In genomic region chr9:64609546-64609945, GRCm38 (mm10) we compare ENCODE assay signal across 8 mouse cellular contexts.
DNase-seq lines count a peak whose midpoint lies in the region; ATAC-seq and TF ChIP-seq lines count a peak whose summit lies in the region.
"Had no signal": no experiment of that assay in that cellular context is flagged by ENCODE, and none has a peak within 500 bp of the region (broad histone marks: within the 10 kb centered on the region; RNA-seq: fewer than 3 reads in every experiment).

No protein-coding gene starts in this region.

- H3K4me1 ChIP-seq in cerebellum, adult 2 months (ENCODE audit: control insufficient read depth, insufficient read depth, low read length), result peaks cover 69% of the 10 kb centered on the region
- H3K4me1 ChIP-seq in kidney, embryonic 16.5 days (ENCODE audit: insufficient read depth, low read length), result peaks cover 21% of the 10 kb centered on the region; the same call in 1 of the 2 replicates

- H3K4me2 ChIP-seq in kidney, embryonic 16.5 days (replicated peaks; ENCODE audit: low read depth, low read length), result no peak overlapping the region

- TF ChIP-seq CTCF in left cerebral cortex, adult 2 months (IDR thresholded peaks at IDR 0.05), result no peak
- no peak for TF ChIP-seq CTCF in cerebellum, adult 2 months (IDR thresholded peaks at IDR 0.05; ENCODE audit: borderline replicate concordance, insufficient read depth, low read depth, low read length)

- no peaks in the 10 kb centered on the region for H3K36me3 ChIP-seq in kidney, embryonic 16.5 days (ENCODE audit: insufficient read depth, low read length)

- H3K9me3 ChIP-seq in kidney, embryonic 16.5 days (ENCODE audit: low read length), result no peaks in the 10 kb centered on the region

- WGBS in cerebellum, adult 2 months, result 21% methylated on average over 3 of the region's 3 CpGs
- WGBS in kidney, embryonic 16.5 days, result 49% methylated on average over 3 of the region's 3 CpGs

- DNase-seq in left cerebral cortex, adult 2 months (ENCODE audit: extremely low spot score in 1 of 2, low spot score in 2 of 2), result peak; percentile 21 to 22
- DNase-seq in left cerebral cortex, postnatal 36 days (ENCODE audit: low spot score in 2 of 2), result no peak
- peak; percentile 53 to 63 for DNase-seq in cerebellum, adult 2 months
- DNase-seq in frontal cortex, postnatal 36 days (ENCODE audit: low spot score in 2 of 2), result peak; percentile 13 to 17
- DNase-seq in right cerebral cortex, adult 18-20 months, result peak; percentile 32
- DNase-seq in ovary, postnatal 10 days (ENCODE audit: low spot score), result no peak
- DNase-seq: heart, adult 18-20 months had no signal

- H3K9ac ChIP-seq in kidney, embryonic 16.5 days (replicated peaks; ENCODE audit: low read length), result no peak overlapping the region

- no peaks in the 10 kb centered on the region for H3K27me3 ChIP-seq in cerebellum, adult 2 months (ENCODE audit: control insufficient read depth, insufficient read depth, low read length)
- no peaks in the 10 kb centered on the region for H3K27me3 ChIP-seq in kidney, embryonic 16.5 days (ENCODE audit: insufficient read depth, low read length)

- intact Hi-C loops in left cerebral cortex, adult 2 months (cut with DNase I), result no loop called here
- intact Hi-C loops in left cerebral cortex, postnatal 36 days (cut with DNase I), result no loop called here

- H3K4me3 ChIP-seq in left cerebral cortex, adult 2 months, result no peak overlapping the region
- no peak overlapping the region for H3K4me3 ChIP-seq in cerebellum, adult 2 months (replicated peaks; ENCODE audit: insufficient read depth, low read depth, low read length)
- H3K4me3 ChIP-seq in kidney, embryonic 16.5 days (ENCODE audit: low read length), result no peak overlapping the region

- no peak overlapping the region for H3K27ac ChIP-seq in left cerebral cortex, adult 2 months
- no peak overlapping the region for H3K27ac ChIP-seq in cerebellum, adult 2 months (ENCODE audit: insufficient read depth, low read length)
- H3K27ac ChIP-seq in kidney, embryonic 16.5 days (ENCODE audit: low read length), result no peak overlapping the region

- no peak for ATAC-seq in kidney, embryonic 16.5 days (ENCODE audit: low FRiP score, low TSS enrichment)

- TF ChIP-seq POLR2A in cerebellum, adult 2 months (IDR thresholded peaks at IDR 0.05; ENCODE audit: borderline replicate concordance, insufficient read depth, low read length), result no peak

Comparison
In these comparisons a context has a peak if more than half of its experiments do, and no peak if none do; other contexts are left out.
1. DNase-seq: peak in left cerebral cortex, adult 2 months (2 of 2), cerebellum, adult 2 months (2 of 2), frontal cortex, postnatal 36 days (2 of 2) and right cerebral cortex, adult 18-20 months (single experiment); none in left cerebral cortex, postnatal 36 days (0 of 2) and ovary, postnatal 10 days (single experiment).